ENCODE assay signal across 24 mouse cellular contexts in genomic region chr1:187611925-187612324, GRCm38 (mm10). TPM values are rescaled to one million over a fixed set of nuclear protein-coding genes. Genes with fewer than 3 reads are reported as not detected.
DNase-seq lines count a peak whose midpoint lies in the region; ATAC-seq and TF ChIP-seq lines count a peak whose summit lies in the region.
"Had no signal": no experiment of that assay in that cellular context is flagged by ENCODE, and none has a peak within 500 bp of the region (broad histone marks: within the 10 kb centered on the region; RNA-seq: fewer than 3 reads in every experiment).

No protein-coding gene starts in this region.

- 35% methylated on average over 5 of the region's 5 CpGs for WGBS in kidney, postnatal 0 days
- WGBS in kidney, embryonic 15.5 days: 42% methylated on average over 5 of the region's 5 CpGs
- 43% methylated on average over 5 of the region's 5 CpGs for WGBS in midbrain, embryonic 11.5 days
- 45% methylated on average over 5 of the region's 5 CpGs for WGBS in midbrain, embryonic 14.5 days

- DNase-seq in heart, adult 11 months: peak; percentile 51
- no peak for DNase-seq in heart, postnatal 10 days
- peak; percentile 42 for DNase-seq in kidney, postnatal 0 days (ENCODE audit: low spot score)
- DNase-seq in midbrain, embryonic 11.5 days (ENCODE audit: low spot score, missing footprints): peak; percentile 73
- no peak for DNase-seq in midbrain, embryonic 14.5 days
- no peak for DNase-seq in adrenal gland, adult 8-10 months
- DNase-seq: adrenal gland, postnatal 36 days; cerebellum, adult 2 months; cerebellum, postnatal 14 days; gastrocnemius, postnatal 10 days; heart, adult 2 months had no signal

- TF ChIP-seq CTCF in kidney, postnatal 0 days (IDR thresholded peaks at IDR 0.05; ENCODE audit: low read depth): no peak

- H3K27ac ChIP-seq in kidney, postnatal 0 days: no peak overlapping the region
- no peak overlapping the region for H3K27ac ChIP-seq in kidney, embryonic 15.5 days
- no peak overlapping the region for H3K27ac ChIP-seq in midbrain, embryonic 11.5 days (ENCODE audit: low read depth, low read length)
- no peak overlapping the region for H3K27ac ChIP-seq in midbrain, embryonic 14.5 days (replicated peaks; ENCODE audit: low read depth, low read length)
- H3K27ac ChIP-seq: embryonic facial prominence, embryonic 13.5 days; forebrain, embryonic 12.5 days; heart, adult 2 months; heart, embryonic 15.5 days; hindbrain, embryonic 10.5 days had no signal

- H3K4me1 ChIP-seq in kidney, postnatal 0 days (replicated peaks; ENCODE audit: insufficient read depth, low read length): peaks cover 8% of the 10 kb centered on the region; the same call in 1 of the 2 replicates
- peaks cover 54% of the 10 kb centered on the region for H3K4me1 ChIP-seq in kidney, embryonic 15.5 days
- peaks cover 12% of the 10 kb centered on the region for H3K4me1 ChIP-seq in midbrain, embryonic 11.5 days (ENCODE audit: control insufficient read depth, insufficient read depth, low read length)
- H3K4me1 ChIP-seq in midbrain, embryonic 14.5 days (ENCODE audit: control insufficient read depth, insufficient read depth, low read length): peaks cover 12% of the 10 kb centered on the region

- no peak overlapping the region for H3K4me2 ChIP-seq in kidney, postnatal 0 days (ENCODE audit: low read length)
- no peak overlapping the region for H3K4me2 ChIP-seq in kidney, embryonic 15.5 days
- H3K4me2 ChIP-seq in midbrain, embryonic 11.5 days: no peak overlapping the region
- H3K4me2 ChIP-seq in midbrain, embryonic 14.5 days (ENCODE audit: low read length): no peak overlapping the region
- H3K4me2 ChIP-seq: embryonic facial prominence, embryonic 13.5 days; forebrain, embryonic 12.5 days; heart, embryonic 11.5 days; heart, embryonic 15.5 days had no signal

- no peaks in the 10 kb centered on the region for H3K36me3 ChIP-seq in kidney, postnatal 0 days (ENCODE audit: insufficient read depth, low read length)
- no peaks in the 10 kb centered on the region for H3K36me3 ChIP-seq in kidney, embryonic 15.5 days
- no peaks in the 10 kb centered on the region for H3K36me3 ChIP-seq in midbrain, embryonic 11.5 days (ENCODE audit: control insufficient read depth, insufficient read depth, low read length)
- H3K36me3 ChIP-seq in midbrain, embryonic 14.5 days (ENCODE audit: control insufficient read depth, insufficient read depth, low read length): no peaks in the 10 kb centered on the region
- H3K36me3 ChIP-seq: embryonic facial prominence, embryonic 13.5 days; forebrain, embryonic 12.5 days; heart, embryonic 15.5 days; hindbrain, embryonic 10.5 days had no signal

- intact Hi-C loops in heart, postnatal 10 days (cut with DNase I): no loop called here

- ATAC-seq in kidney, postnatal 0 days (replicated peaks; ENCODE audit: low FRiP score, low read depth): no peak
- ATAC-seq in kidney, embryonic 15.5 days (replicated peaks; ENCODE audit: low FRiP score): no peak
- no peak for ATAC-seq in midbrain, embryonic 11.5 days (ENCODE audit: low FRiP score)
- no peak for ATAC-seq in midbrain, embryonic 14.5 days (ENCODE audit: low FRiP score, low TSS enrichment)
- ATAC-seq: activated CD4-positive, CD25-positive, alpha-beta regulatory T cell, adult 4 months; forebrain, embryonic 16.5 days; hindbrain, embryonic 16.5 days; inflammation-experienced regulatory T-cells, adult 6 months; Patski had no signal

- peaks cover 30% of the 10 kb centered on the region for H3K27me3 ChIP-seq in kidney, postnatal 0 days (ENCODE audit: insufficient read depth, low read length)
- peaks cover 51% of the 10 kb centered on the region for H3K27me3 ChIP-seq in kidney, embryonic 15.5 days
- H3K27me3 ChIP-seq in midbrain, embryonic 11.5 days (ENCODE audit: control insufficient read depth, insufficient read depth, low read length): peaks cover 49% of the 10 kb centered on the region
- H3K27me3 ChIP-seq in midbrain, embryonic 14.5 days (ENCODE audit: control insufficient read depth, insufficient read depth, low read length): peaks cover 54% of the 10 kb centered on the region
- H3K27me3 ChIP-seq: CH12.LX, Patski had no signal

- H3K9ac ChIP-seq in kidney, postnatal 0 days (ENCODE audit: low read depth, low read length): no peak overlapping the region
- no peak overlapping the region for H3K9ac ChIP-seq in kidney, embryonic 15.5 days
- H3K9ac ChIP-seq in midbrain, embryonic 11.5 days (ENCODE audit: low read length): no peak overlapping the region
- H3K9ac ChIP-seq in midbrain, embryonic 14.5 days (replicated peaks; ENCODE audit: low read length): no peak overlapping the region
- H3K9ac ChIP-seq: embryonic facial prominence, embryonic 13.5 days; forebrain, embryonic 12.5 days; heart, embryonic 15.5 days had no signal

- no peak overlapping the region for H3K4me3 ChIP-seq in kidney, postnatal 0 days (replicated peaks; ENCODE audit: low read depth, low read length)
- no peak overlapping the region for H3K4me3 ChIP-seq in kidney, embryonic 15.5 days (replicated peaks)
- H3K4me3 ChIP-seq in midbrain, embryonic 11.5 days (ENCODE audit: low read depth, low read length): no peak overlapping the region
- H3K4me3 ChIP-seq in midbrain, embryonic 14.5 days (replicated peaks; ENCODE audit: low read depth, low read length): no peak overlapping the region
- H3K4me3 ChIP-seq: embryonic facial prominence, embryonic 13.5 days; forebrain, embryonic 12.5 days; heart, adult 2 months; heart, embryonic 15.5 days; hindbrain, embryonic 10.5 days had no signal

- H3K9me3 ChIP-seq in kidney, postnatal 0 days (replicated peaks; ENCODE audit: low read length): no peaks in the 10 kb centered on the region
- no peaks in the 10 kb centered on the region for H3K9me3 ChIP-seq in kidney, embryonic 15.5 days (replicated peaks)
- no peaks in the 10 kb centered on the region for H3K9me3 ChIP-seq in midbrain, embryonic 11.5 days (ENCODE audit: control insufficient read depth, low read length)
- no peaks in the 10 kb centered on the region for H3K9me3 ChIP-seq in midbrain, embryonic 14.5 days (ENCODE audit: control insufficient read depth, low read length)
- H3K9me3 ChIP-seq: embryonic facial prominence, embryonic 13.5 days; forebrain, embryonic 12.5 days; heart, embryonic 15.5 days; hindbrain, embryonic 10.5 days had no signal

RNA-seq across cellular contexts. Expression of gene Esrrg, which starts 3.3 kb away (rescaled TPM):
- total RNA-seq in heart, postnatal 10 days (2021): 10 to 100 TPM; 35.3 to 40.0 TPM
- 26.0 and 27.1 TPM in 2 replicates for polyA plus RNA-seq in kidney, postnatal 0 days (2015; fragmentation: Nextera tagmentation; extraction: Ambion mirVana)
- 27.1 and 29.2 TPM in 2 replicates for polyA plus RNA-seq in kidney, embryonic 15.5 days (2015; fragmentation: Nextera tagmentation; extraction: Ambion mirVana)
- polyA plus RNA-seq in midbrain, embryonic 11.5 days (2014; fragmentation: Nextera tagmentation; extraction: Ambion mirVana): 5.9 and 7.5 TPM in 2 replicates
- polyA plus RNA-seq in midbrain, embryonic 14.5 days (2014; fragmentation: Nextera tagmentation; extraction: Ambion mirVana): 32.8 and 34.5 TPM in 2 replicates
- 10 to 100 TPM; 10.0 to 30.1 (median 15.7) TPM for total RNA-seq in adrenal gland, adult 8-10 months (2022)
- total RNA-seq: CH12.LX; common myeloid progenitor, adult 5-6 weeks had no signal
- polyA plus RNA-seq: activated CD4-positive, CD25-positive, alpha-beta regulatory T cell, adult 4 months; inflammation-experienced regulatory T-cells, adult 6 months had no signal

Comparison
In these comparisons a context has a peak if more than half of its experiments do, and no peak if none do; other contexts are left out.
1. DNase-seq: peak in heart, adult 11 months (single experiment), kidney, postnatal 0 days (single experiment) and midbrain, embryonic 11.5 days (single experiment); none in heart, postnatal 10 days (0 of 2), midbrain, embryonic 14.5 days (single experiment) and adrenal gland, adult 8-10 months (single experiment).